Mouse (Mus musculus) forebrain, postnatal 0 days (tissue): ENCODE results near the gene Gm30302. TPM values are rescaled to one million over a fixed set of nuclear protein-coding genes. Genes with fewer than 3 reads are reported as not detected.

Source experiments
- ATAC-seq: fragments of 200-750 bp; cut with Nextera tagmentation; 2 replicates; pipeline ENCODE4 v1.8.0; 2017; ENCODE audit warnings: mild to moderate bottlenecking, moderate library complexity
- DNase-seq: peaks from one replicate; pipeline ENCODE4 v3.0.0-alpha.2; 2015
- H3K27ac ChIP-seq: fragments of 300-500 bp; sonication (generic); 2 replicates; pipeline ENCODE4 v1.5.1; 2014; ENCODE audit warnings: low read depth, mild to moderate bottlenecking, antibody characterized with exemption, low read length, moderate library complexity, mixed read lengths
- H3K27me3 ChIP-seq: fragments of 300-500 bp; sonication (generic); 2 replicates; pipeline ENCODE4 v1.6.1; 2014; ENCODE audit warnings: mild to moderate bottlenecking, low read length, mixed read lengths; ENCODE audit not compliant: insufficient read depth
- H3K36me3 ChIP-seq: fragments of 300-500 bp; sonication (generic); 2 replicates; pipeline ENCODE4 v1.6.1; 2014; ENCODE audit warnings: mild to moderate bottlenecking, moderate library complexity; ENCODE audit not compliant: insufficient read depth
- H3K4me1 ChIP-seq: fragments of 300-500 bp; sonication (generic); 2 replicates; pipeline ENCODE4 v1.6.1; 2014; ENCODE audit warnings: antibody characterized with exemption; ENCODE audit not compliant: insufficient read depth
- H3K4me2 ChIP-seq: fragments of 300-500 bp; sonication (generic); 2 replicates; pipeline ENCODE4 v1.6.1; 2014; ENCODE audit warnings: low read depth, mild to moderate bottlenecking, moderate library complexity
- H3K4me3 ChIP-seq: fragments of 300-500 bp; sonication (generic); 2 replicates; pipeline ENCODE4 v1.5.1; 2014; ENCODE audit warnings: low read depth, low read length, mixed read lengths
- H3K9ac ChIP-seq: fragments of 300-500 bp; sonication (generic); 2 replicates; pipeline ENCODE4 v1.6.1; 2014; ENCODE audit warnings: mild to moderate bottlenecking
- H3K9me3 ChIP-seq: fragments of 300-500 bp; sonication (generic); 2 replicates; pipeline ENCODE4 v1.6.1; 2016; ENCODE audit warnings: low read length
- CTCF ChIP-seq: sonication (generic); IDR thresholded peaks from 2 replicates; pipeline ENCODE4 v1.5.1; 2016; ENCODE audit warnings: antibody characterized with exemption, control low read depth, low read depth
- whole genome bisulfite sequencing: fragments of 180-500 bp; shearing (Covaris S2); extraction: QIAGEN DNeasy Blood & Tissue Kit; methylation state at CpG from one replicate; pipeline ENCODE4 v1.1.7; 2014; 5-methylcytosine and 5-hydroxymethylcytosine counted together
- polyA plus RNA-seq: library from polyadenylated mRNA; unstranded; fragments of >200 nt; fragmentation: Nextera tagmentation; extraction: Ambion mirVana; gene quantifications from 2 replicates; pipeline ENCODE4 v1.2.1, GENCODE M21; 2015
- total RNA-seq: library from RNA; depleted of rRNA; stranded (reverse); fragments of >200 nt; gene quantifications from 2 replicates; pipeline ENCODE4 v1.2.3, GENCODE M21; 2014; rRNA removed

Gene Gm30302
- not detected in 2 replicates for total RNA-seq
- polyA plus RNA-seq = not detected in 2 replicates

GRCm38 (mm10) chr13:49798901-49799300 is at the start of gene Gm30302:
Gm30302 (minus strand) TSS chr13:49799001.
- no peak within 1 kb of the TSS for H3K4me3 ChIP-seq
- H3K9ac ChIP-seq = no peak within 1 kb of the TSS
- DNase-seq (no peak), ATAC-seq (no peak)
- H3K9me3 ChIP-seq = no peaks in the 10 kb centered on the region
- H3K4me2 ChIP-seq = no peak within 1 kb of the TSS
- H3K4me1 ChIP-seq = no peaks in the 10 kb centered on the region
- WGBS = 83% methylated on average over 1 of the region's 1 CpGs
- no peaks in the 10 kb centered on the region for H3K36me3 ChIP-seq
- no peak within 1 kb of the TSS for H3K27ac ChIP-seq
- no peaks in the 10 kb centered on the region for H3K27me3 ChIP-seq
- no peak for TF ChIP-seq CTCF

- H3K4me3 ChIP-seq = no peak overlapping the region
These were observed 48.0 kb upstream of the Gm30302 start for GRCm38 (mm10) chr13:49846751-49847150.

DNA sequence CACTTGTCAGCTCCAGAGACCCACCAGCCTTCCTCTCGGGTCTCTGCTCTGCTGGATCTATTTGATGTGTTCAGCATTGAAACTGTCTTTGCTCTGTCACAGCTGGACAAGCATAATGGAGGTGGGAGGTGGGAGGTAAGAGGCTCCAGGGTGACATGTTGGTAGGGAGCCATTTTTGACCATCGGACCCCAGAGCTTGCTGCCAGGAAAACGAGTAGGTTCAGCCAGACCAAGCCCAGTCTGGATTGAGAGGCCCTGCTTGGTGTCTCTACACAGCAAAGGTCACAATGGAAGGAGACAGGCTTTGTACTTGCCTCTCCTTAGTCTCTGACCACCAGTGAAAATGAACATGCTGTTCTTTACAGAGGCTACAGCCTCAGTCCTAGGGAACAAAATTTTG is 47.3 kb upstream of the Gm30302 start:
- no peak for TF ChIP-seq CTCF
- Histone ChIP-seq H3K27me3 (no peaks in the 10 kb centered on the region), H3K9ac (no peak overlapping the region), H3K27ac (no peak overlapping the region), H3K9me3 (peaks cover 5% of the 10 kb centered on the region; the same call in 1 of the 2 replicates), H3K4me1 (no peaks in the 10 kb centered on the region), H3K4me2 (no peak overlapping the region), H3K4me3 (no peak overlapping the region), H3K36me3 (no peaks in the 10 kb centered on the region)
- no peak for ATAC-seq
- no peak for DNase-seq
- 78% methylated on average over 3 of the region's 3 CpGs for WGBS

More at GRCm38 (mm10) chr13:49846751-49847150, 48.0 kb upstream of the Gm30302 start:
- Histone ChIP-seq H3K27ac (no peak overlapping the region), H3K27me3 (no peaks in the 10 kb centered on the region), H3K4me2 (no peak overlapping the region), H3K4me1 (no peaks in the 10 kb centered on the region), H3K9ac (no peak overlapping the region), H3K36me3 (no peaks in the 10 kb centered on the region), H3K9me3 (peaks cover 4% of the 10 kb centered on the region; the same call in 1 of the 2 replicates)
- no peak for DNase-seq
- ATAC-seq = no peak
- no peak for TF ChIP-seq CTCF
- 88% methylated on average over 3 of the region's 3 CpGs for WGBS

DNA sequence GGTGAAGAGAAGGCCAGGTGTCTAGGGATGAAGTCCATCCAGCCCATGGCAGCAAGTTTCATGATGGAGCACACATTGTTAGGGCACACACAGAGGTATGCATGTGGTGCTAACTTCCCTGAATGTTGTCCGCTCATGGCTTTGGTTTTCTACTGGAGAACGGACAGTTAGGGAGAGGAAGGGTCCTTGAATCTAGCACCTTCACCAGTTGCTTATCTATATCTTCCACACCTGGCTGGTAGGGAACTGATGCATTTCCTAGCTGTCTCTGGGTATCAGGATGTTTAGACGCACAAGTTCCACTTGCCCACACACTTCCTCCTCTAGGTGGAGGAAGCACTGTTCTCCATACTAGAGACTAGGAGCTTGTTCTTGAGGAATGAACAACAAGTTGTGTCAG is 46.9 kb upstream of the Gm30302 start:
- H3K9ac ChIP-seq = no peak overlapping the region
- H3K27ac ChIP-seq = no peak overlapping the region
- no peak overlapping the region for H3K4me2 ChIP-seq
- ATAC-seq (no peak), DNase-seq (no peak)
- no peak for TF ChIP-seq CTCF
- H3K27me3 ChIP-seq = no peaks in the 10 kb centered on the region
- peaks cover 5% of the 10 kb centered on the region; the same call in 1 of the 2 replicates for H3K9me3 ChIP-seq
- no peaks in the 10 kb centered on the region for H3K36me3 ChIP-seq
- H3K4me1 ChIP-seq = no peaks in the 10 kb centered on the region
- H3K4me3 ChIP-seq = no peak overlapping the region
- WGBS = 94% methylated on average over 3 of the region's 3 CpGs

- 85% methylated on average over 5 of the region's 5 CpGs for WGBS
- no peak overlapping the region for H3K4me3 ChIP-seq
- H3K9me3 ChIP-seq = peaks cover 5% of the 10 kb centered on the region; the same call in 1 of the 2 replicates
- DNase-seq = no peak
- no peak overlapping the region for H3K27ac ChIP-seq
- no peak for ATAC-seq
- H3K4me2 ChIP-seq = no peak overlapping the region
- H3K36me3 ChIP-seq = no peaks in the 10 kb centered on the region
- no peak overlapping the region for H3K9ac ChIP-seq
- no peaks in the 10 kb centered on the region for H3K27me3 ChIP-seq
- no peak for TF ChIP-seq CTCF
- H3K4me1 ChIP-seq = no peaks in the 10 kb centered on the region
These were observed 45.3 kb upstream of the Gm30302 start for GRCm38 (mm10) chr13:49844071-49844470.

GRCm38 (mm10) chr13:49841186-49841585 is 42.4 kb upstream of the Gm30302 start:
- no peak overlapping the region for H3K9ac ChIP-seq
- TF ChIP-seq CTCF = no peak

DNA sequence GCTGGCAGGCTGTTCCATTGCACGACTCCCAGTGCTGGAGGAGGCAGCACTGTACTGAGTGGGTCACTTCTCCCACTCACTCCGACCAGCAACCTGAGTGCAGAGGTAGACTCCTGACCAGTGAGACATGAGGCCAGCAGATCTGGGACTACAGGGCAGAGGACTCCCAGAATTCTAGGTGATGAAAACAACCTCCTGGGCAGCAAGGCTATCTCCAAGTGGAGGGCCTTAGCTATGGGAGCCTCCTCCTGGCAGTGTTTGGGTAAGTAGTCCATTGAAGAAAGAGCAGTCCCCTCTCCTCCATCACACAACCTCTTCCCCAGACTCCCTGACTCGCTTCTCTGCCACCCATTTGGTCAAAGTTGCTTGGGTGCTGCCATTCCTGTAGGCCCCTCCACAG is 31.6 kb upstream of the Gm30302 start:
- no peak for ATAC-seq
- Histone ChIP-seq H3K4me1 (no peaks in the 10 kb centered on the region), H3K9ac (no peak overlapping the region), H3K4me3 (no peak overlapping the region), H3K4me2 (no peak overlapping the region), H3K36me3 (no peaks in the 10 kb centered on the region), H3K27me3 (no peaks in the 10 kb centered on the region), H3K27ac (no peak overlapping the region), H3K9me3 (no peaks in the 10 kb centered on the region)
- TF ChIP-seq CTCF = no peak
- DNase-seq = no peak
- 69% methylated on average over 3 of the region's 3 CpGs for WGBS

More at GRCm38 (mm10) chr13:49841186-49841585, 42.4 kb upstream of the Gm30302 start:
- no peak overlapping the region for H3K27ac ChIP-seq
- no peaks in the 10 kb centered on the region for H3K36me3 ChIP-seq
- no peaks in the 10 kb centered on the region for H3K27me3 ChIP-seq
- no peak overlapping the region for H3K4me2 ChIP-seq
- ATAC-seq (no peak), DNase-seq (no peak)
- H3K9me3 ChIP-seq = peaks cover 5% of the 10 kb centered on the region; the same call in 1 of the 2 replicates
- H3K4me1 ChIP-seq = no peaks in the 10 kb centered on the region
- no peak overlapping the region for H3K4me3 ChIP-seq
